Mouse (Mus musculus) CD4-positive, CD25-positive, alpha-beta regulatory T cell, adult 4 months (primary cell): ENCODE measurements around the gene Rpap3. TPM values are rescaled to one million over a fixed set of nuclear protein-coding genes. Genes with fewer than 3 reads are reported as not detected.
A peak's percentile ranks its signal among the peaks of the same experiment; 100 is the strongest.

Source experiments
- ATAC-seq: one replicate; pipeline ENCODE4 v1.8.0; 2017
- polyA plus RNA-seq, 2 experiments: library from polyadenylated mRNA; unstranded; fragments of 100-300 nt; shearing (Covaris generic); gene quantifications; one replicate each; pipeline ENCODE4 v1.2.1; 2017

Gene Rpap3
- 10 to 100 TPM; 25.7 to 31.8 TPM for polyA plus RNA-seq

DNA sequence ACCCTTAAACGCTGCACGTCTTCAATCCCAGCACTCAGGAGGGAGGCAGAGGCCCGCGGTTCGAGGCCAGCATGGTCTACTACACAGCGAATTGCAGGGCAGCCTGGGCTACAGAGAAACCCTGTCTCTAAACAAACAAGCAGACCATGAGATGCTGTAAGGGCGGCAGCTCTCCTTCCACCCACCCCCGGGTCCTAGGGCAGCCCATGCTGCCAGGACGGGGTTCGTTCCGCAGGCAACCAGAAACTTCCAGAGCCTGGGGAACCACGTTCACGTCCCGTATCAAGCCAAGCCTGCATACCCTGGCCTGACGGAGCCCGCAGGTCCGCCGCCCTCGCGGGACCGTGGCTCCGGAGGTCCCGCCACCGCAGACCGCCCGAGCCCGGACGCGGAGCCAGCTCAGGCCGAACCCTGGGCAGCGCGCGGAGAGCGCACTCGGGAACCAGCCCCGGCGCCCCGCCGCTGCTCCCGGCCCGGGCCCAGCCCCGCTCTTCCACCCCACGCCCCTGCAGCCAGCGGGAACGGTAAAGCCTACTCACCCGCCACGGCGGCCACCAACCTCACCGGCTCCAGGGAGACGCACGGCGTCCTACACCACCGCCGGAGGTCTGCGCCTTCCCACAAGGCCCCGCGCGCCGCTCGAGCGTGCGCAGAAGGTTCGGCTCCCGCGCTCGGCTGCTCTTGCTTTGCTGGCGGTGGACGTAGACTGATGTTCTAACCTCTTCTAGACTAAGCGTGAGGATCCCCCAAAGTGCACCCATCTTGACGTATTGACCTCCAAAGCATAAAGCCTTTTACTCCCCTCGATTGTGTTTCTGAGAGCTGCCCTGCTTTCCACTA is at the start of gene Rpap3:
Rpap3 (minus strand) TSS at position 615 of the 840 bp plus-strand sequence.
- peak; percentile 98 for ATAC-seq

DNA sequence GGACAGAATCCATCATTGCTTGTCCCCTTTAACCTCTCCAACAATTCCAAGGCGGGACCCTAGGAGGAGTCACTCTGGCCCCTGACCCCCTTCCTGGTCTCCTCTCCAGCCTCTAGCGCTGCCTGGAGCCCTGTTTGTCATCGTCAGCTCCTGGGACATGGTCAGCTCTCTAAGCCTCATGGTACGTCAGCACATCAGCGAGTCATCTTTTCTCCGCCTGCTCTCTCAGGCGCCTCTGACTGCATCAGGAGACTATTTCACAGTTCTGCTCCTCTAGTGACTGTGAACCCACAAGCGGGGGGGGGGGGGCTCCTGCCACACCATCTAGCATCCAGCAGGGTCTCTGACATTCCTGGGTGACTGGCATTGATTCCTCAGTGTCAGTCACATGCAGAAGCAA is 49.7 kb upstream of the Rpap3 start:
- no peak for ATAC-seq

DNA sequence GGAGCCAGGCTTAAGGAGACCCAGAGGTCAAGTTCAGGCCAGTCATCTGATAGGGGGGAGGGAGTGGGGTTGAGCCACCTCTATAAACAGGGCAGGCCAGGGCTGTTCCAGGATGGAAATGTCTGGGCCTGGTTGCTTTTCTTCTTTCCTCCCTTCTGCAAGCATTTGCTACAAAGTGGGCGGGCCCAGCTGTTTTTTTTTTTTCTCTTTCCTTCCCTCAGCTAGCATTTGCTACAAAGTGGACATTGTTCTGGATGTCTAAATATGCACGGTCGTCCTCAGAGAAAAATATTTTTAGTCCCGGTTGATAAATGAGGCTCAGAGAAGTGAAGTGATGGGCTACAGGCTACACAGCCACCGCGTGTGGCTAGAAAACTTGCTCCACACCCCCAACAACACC is 48.9 kb upstream of the Rpap3 start:
- ATAC-seq = no peak

DNA sequence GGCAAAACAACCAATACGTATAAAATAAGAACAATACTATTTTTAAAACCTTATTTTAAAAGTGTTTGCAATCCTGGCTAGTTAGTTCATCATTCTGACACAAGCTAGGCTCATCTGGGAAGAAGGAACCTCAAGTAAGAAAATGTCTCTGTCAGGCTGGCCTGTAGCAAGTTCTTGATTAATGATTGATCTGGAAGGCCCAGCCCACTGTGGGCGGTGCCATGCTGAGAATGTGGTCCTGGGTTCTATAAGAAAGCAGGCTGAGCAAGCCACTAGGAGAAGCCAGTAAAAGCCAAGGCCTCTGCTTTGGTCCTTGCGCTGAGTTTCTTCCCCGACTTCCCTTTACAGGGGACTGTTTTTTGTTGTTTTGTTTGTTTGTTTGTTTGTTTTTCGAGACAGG is 46.9 kb upstream of the Rpap3 start:
- no peak for ATAC-seq

DNA sequence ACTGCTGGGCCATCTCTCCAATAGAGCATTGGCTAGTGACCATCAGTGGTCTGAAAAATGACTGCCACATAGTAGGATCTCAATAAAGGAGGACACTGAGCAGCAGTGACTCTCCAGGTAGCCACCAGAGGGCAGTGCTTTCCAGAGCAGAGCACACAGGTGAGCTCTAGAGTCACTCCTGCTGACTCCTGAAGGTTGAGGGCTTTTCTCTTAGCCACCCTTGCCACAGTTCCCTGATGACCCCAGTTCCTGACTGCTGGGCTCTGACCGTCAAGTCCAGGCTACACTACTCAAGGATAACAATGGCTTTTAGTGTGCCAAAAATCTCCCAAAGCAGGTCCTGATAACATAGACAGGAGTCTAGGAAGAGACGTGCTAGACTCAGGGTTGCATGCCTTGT is 46.1 kb upstream of the Rpap3 start:
- no peak for ATAC-seq

DNA sequence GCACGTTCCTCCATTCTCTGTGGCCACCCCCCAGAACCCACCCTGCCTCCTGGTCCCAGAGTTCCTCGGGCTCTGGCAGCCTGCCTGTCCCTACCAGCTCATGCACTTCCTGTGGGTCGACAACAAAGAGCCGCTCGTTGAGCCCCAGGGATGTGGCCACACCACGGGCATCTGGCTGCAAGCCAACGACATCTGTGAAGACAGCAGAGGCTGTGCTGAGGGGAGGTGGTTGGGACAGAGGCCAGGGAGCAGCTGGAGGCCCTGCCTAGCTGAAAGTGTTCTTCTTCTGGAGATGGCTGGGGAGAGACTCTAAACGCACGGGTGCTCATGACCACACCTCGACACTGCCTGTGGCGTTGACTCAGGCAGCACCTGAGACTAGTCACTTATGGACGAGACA is 45.1 kb upstream of the Rpap3 start:
- peak; percentile 29 for ATAC-seq

DNA sequence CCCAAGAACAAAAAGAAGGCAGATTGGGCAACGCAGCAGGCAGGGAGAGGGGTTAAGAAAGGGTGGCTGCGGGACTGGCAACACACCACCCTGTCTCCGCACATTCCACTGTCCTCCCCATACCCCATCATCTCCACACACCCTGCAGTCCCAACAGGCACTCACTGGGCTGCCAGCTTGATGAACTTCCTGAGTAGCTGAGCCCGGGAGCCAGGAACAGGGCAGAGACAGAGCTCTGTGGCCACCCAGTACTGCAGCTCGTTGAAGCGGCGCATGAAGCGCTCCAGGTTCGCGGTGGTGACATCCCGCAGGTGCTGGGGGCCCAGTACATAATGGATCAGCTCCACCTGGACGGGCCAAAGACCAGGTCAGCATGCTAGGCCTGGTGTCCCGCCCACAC is 44.2 kb upstream of the Rpap3 start:
- ATAC-seq = no peak

DNA sequence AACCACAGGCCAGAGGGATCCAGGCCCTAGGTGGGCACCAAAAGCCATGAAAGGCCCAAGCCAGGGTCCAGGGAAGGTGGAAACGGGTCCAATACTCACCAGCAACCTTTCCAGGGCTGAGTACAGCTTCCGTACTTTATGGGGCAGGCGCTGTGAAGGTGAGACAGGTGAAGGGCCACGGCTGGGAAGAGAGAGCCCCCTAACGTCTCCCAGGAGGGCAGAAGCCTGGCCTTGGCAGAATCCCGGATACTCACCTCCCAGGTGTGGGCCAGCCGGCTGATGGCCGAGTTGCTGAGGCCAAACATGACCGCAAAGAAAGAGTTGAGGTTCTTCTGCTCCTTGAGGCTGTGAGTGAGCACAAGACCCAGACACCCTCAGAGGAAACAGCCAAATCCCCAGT is 43.8 kb upstream of the Rpap3 start:
- ATAC-seq = no peak

DNA sequence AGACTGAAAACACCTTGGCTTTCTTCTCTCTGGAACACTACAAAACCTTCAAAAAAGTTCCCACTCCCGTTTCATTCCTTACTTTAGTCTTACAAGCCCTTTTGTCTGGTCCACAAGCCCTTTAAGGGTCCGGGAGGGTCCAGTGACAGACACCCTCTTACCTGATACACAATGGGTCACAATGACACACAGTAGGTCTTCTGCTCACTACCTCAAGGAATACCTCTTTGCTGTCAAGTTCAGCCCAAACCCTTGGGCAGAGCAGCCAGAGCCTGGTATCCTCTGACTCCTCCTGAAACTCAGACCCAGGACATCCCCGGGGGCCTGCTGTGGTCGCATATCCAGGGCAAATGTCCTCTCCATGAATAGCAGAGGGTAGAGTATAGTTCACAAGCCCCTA is 43.3 kb upstream of the Rpap3 start:
- ATAC-seq = no peak

DNA sequence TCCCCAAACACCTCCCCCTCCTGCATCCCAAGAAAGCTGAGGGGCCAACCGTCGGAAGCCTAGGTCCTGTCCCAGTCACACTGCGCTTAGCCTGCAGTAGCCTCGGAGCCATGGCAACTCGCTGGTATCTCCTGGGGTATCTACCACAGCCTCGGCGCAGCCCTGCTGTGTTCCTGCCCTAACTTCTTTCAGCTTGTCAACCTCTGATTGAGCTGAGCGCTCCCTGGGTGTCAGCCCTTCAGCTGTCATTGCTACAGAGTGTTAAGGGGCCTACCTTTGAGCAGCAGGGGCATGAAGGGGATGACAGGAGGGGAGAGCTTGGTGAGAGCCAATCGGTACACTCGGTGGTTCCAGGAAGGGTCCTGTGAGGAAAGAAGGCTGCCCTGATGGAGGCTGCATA is 42.7 kb upstream of the Rpap3 start:
- ATAC-seq = no peak

DNA sequence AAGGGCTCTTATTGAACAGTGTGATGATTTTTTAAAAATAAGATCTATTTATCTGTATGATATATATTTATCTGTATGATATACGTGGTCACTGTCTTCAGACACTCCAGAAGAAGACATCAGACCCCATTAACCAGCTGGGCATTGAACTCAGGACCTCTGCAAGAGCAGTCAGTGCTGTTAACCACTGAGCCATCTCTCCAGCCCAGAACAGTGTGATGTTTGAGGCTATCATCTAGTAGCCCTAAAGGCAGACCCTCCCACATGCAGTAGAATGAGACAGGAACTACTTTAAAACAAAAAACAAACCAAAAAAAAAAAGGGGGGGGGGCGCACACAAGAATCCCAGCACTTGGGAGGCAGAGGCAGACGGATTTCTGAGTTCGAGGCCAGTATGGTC is 41.9 kb upstream of the Rpap3 start:
- no peak for ATAC-seq

DNA sequence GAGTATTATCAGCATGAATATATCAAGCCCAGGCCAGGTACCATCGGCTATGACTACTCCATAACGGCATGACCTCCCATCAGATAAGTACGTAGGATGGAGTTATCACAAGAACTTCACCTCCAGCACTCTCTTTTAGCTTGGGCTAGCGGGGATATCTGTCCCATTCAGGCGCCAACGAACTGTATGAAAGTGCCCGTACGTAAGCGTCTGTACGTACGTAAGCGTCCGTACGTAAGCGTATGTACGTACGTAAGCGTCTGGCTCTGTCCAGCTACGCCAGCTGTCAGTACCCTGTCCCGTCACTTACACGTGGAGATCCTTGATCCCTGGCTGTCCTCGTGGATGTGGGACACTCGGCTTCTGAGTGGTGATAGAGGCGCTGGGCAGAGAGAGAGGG is 41.1 kb upstream of the Rpap3 start:
- ATAC-seq = no peak

DNA sequence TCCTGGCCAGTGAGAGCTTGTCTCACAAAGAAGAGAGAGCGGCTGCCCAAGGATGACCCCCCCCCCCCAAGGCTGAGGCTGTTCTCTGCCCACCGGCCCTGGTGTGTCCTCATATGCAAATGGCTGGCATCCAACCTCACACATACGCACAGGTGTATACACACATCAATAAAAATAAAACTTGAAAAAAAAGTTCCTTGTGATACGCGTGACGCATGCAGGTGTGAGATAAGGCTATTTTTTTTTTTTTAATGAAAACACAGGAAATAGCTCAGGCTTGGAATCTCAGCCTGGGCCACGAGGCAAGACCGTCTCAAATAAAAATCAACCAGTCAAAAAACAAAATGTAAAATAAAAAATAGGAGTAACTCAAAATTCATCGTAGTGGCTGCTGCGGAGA is 40.7 kb upstream of the Rpap3 start:
- ATAC-seq = no peak

DNA sequence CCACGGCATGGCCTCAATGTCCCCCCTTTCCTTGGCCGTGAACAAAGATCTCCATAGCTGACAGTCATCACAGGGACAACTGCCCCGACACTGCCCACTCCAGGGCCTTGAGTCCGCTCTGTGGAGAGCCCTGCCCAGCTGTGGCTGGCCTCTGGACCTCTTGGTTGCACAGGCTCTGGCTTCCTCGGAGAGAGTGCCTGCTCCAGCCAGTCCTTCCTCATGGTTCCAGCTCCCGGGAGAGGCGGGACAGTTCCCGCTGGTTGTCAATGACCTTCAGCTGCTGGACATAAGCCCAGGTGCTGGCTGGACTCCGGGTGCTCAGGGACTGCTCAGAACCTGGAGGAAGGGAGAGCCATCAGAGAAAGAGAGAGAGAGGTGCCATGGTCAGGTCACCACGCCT is 39.7 kb upstream of the Rpap3 start:
- ATAC-seq = no peak

DNA sequence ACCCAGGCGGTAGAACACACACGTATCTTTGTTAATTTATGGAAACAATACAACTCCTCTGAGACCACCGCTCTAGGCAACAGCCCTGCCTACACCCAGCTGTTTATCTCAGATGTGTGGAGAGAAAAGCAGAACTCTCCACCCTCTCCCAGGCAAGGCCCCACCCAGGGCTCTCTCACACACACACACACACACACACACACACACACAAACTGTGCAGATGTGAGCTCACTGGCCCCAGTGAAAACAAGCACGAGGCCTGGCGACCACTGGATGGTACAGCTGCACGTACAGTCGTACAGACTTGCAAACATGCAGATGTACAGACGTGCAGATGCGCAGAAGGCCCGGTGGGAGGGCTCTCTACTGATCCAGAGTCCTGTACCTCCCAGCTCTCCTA is 39.3 kb upstream of the Rpap3 start:
- no peak for ATAC-seq

DNA sequence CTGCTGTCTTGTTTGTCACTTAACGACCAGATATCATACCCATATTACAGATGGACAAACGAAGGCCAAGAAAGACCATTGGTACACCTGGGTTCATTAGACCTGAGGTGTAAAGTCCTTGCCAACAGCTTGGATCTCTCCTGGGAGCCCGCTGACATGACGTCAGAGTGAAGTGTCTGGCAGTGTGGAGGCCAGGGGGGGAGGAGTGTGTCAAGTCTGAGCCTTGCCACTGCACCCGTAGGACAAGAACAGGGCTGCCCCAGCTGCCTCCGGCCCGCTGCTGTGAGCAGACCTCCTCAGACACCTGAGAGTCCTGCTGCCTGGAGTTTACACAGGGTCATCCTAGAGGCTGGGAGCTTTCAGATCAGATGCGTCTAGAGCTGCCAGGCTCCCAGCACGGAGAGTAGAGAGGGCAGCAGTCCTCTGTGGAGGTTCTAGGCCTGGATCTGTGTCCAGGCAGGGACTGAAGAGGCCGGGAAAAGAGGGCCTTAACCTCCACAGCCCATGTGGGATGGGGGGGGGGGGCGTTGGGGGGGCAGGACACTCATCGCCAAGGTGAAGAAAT is 38.4 kb upstream of the Rpap3 start:
- no peak for ATAC-seq

DNA sequence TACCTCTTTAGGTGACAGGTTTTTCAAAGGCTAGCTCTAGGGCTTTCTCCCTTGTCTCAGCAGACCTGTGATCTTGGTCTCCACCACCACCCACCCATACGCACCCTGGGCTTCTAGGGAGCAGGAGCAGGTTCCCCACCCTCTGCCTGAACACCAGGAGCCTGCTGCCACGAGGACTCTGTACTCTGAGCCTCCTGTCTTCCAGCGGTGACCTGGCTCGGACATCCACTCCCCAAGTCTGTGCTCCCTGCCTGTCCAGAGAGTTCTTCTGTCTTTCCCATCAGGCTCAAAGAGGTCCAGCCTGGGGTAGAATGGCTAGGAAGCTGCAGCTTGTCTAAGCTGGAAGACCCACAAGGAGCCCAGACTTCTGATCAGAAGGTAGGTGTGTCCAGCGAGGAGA is 37.6 kb upstream of the Rpap3 start:
- ATAC-seq = no peak

DNA sequence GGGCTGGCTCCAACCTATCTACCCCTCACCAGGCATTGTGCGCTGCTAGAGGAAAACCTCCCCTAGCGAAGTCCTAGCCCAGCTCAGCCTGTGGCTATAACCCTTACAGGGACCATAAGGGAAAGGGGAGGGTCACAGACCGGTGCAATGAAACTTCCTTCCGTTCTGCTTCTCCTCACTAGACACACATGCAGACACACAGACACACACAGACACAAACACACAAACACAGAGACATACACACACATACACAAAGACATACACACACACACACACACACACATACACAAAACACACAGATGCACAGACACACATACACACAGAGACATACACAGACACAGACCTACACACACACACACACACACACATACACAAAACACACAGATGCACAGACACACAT is 37.0 kb upstream of the Rpap3 start:
- ATAC-seq = no peak

DNA sequence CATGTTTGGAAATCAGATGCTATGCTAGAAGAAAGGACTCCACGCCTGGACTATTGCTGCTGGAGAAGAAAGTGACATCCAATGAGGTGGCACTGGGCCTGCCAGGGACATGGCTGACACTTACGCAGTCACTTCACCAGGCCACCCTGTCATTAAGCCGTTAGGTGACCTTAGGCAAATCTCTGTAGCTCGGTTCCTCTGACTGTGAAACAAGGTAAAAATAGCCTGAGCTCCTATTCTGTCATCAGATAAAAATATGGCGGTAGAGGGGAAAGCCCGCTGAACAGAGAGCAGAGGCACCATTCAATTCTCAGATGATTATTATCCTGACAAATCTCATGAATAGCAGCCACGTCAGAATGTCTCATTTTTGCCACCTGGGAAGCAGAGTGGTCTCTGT is 36.4 kb upstream of the Rpap3 start:
- peak; percentile 47 for ATAC-seq

DNA sequence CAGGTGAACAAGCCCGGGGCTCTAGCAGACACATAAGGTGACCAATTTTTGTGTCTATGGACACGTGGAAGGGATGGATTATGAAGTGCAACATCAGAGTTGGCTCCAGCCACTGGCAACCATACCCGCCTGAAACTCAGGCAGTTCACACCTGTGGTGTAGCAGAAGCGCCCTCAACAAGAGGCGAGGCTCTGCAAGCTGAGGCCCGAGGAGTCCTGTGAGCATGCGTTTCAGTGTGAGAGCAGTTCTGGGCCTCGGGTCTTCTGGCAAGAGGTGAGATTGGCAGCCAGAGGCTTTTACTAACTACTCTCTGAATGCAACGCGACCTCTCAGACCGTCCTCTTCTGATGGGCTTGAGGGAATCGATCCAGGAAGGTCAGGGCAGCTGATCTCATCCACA is 36.0 kb upstream of the Rpap3 start:
- ATAC-seq = no peak

DNA sequence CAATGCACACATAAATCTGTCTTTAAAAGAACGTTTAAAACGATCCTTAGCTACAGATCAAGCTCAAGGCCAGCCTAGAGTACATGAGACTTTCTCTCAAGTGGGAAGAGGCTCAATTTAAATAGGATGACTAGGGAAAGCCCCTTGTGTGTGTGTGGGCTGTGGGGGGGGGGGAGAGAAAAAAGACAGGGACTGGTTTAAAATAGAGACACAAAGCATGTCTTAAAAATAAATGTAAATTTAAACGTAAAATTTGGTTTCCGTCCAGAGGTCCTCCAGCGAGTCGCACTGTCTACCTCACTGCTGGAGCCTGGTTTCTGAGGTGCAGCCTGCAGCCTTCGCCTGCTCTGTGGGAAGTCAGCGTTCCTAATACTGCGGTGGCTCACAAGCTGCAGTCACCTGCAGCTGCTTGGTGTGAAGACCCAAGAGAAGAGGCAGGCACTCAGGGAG is 34.7 kb upstream of the Rpap3 start:
- no peak for ATAC-seq

DNA sequence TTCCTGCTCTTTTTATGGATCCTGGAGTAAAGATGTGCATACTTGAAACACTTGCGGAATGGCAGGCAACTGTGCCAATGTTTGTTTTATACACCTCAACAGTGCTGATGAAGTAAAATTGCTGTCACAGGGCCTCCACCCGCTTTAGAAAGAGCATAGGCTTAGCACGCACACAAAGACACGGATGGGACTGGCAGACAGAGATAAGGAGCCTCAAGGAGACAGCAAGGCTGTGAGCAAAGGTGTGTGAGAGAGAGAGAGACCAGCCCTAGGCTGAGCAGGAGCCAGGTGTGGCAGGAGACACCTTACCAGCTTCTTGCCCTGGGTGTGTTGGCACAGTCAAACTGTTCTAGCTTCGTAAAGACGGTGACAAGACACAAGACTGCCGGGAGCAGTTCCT is 33.3 kb upstream of the Rpap3 start:
- no peak for ATAC-seq

DNA sequence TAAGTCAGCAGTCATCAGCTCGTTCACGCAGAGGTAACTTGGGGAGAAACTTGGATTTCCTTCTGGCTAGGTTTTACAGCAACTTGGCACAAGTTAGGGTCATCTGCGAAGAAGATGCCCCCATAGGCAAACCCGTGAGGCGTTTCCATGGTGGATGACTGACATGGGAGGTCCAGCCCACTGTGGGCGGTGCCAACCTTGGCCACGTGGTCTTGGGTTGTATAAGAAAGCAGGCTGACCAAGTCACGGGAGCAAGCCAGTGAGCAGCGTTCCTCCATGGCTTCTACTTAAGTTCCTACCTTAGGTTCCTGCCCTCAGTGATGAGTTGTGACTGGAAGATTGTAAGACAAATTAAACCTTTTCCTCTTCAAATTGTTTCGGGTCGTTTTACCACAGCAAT is 26.4 kb upstream of the Rpap3 start:
- ATAC-seq = no peak

DNA sequence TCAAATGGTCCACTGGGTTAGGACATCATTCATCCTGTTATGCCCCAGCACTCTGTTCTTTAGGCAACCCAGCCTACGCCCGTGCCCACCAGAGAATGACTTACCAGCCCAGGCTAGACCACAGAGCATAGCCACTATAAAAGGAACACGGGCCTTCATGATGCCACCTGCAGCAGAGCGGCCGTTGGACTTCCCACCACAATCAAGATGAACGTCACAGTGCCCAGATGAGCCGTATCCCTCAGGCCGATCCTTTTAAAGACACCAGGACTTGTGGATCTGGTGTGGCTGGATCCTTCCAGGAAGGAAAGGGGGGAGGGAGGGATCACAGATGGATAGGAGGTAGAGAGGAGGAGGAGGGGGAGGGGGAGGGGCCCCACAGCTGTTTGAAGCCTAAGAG is 25.5 kb upstream of the Rpap3 start, which contains the start of gene Endou:
Endou (minus strand) TSS at position 229 of the 400 bp plus-strand sequence.
- no peak for ATAC-seq

DNA sequence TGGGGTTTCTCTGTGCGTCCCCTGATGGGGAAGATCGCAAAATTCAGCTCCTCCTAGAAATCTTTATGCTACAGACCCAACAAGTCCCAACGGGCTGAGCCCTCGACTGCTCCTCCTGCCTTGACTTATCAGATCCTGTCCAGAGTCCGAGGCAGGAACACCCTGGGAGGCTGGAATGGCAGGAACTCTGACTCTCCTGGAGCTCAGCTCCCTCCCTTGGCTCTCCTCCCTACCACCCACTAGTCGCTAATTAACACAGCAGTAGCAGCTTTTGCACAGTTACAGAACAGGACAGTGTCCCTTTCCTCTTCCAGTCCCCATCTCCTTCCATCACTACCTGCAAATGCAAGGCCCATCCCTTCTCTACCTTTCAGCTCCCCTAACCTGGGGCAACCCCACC is 24.7 kb upstream of the Rpap3 start:
- ATAC-seq = no peak
